Mouse (Mus musculus) forebrain, embryonic 11.5 days (tissue): ENCODE measurements at regions not wholly inside any gene's neighbourhood (a gene's known extent, or its start where the extent isn't known, plus 50 kb on each side); places are given as distances from the start of the nearest gene placed in this dataset.

Experiments
- ATAC-seq: fragments of 200-750 bp; cut with Nextera tagmentation; replicated peaks from 2 replicates; pipeline ENCODE4 v1.8.0; 2017; ENCODE audit warnings: moderate TSS enrichment; ENCODE audit not compliant: low FRiP score
- DNase-seq: peaks from one replicate; pipeline ENCODE4 v3.0.0-alpha.2; 2017; ENCODE audit warnings: low spot score
- H3K27ac ChIP-seq: fragments of 300-500 bp; sonication (generic); 2 replicates; pipeline ENCODE4 v1.5.1; 2014; ENCODE audit warnings: low read depth, low read length
- H3K27me3 ChIP-seq: fragments of 300-500 bp; sonication (generic); 2 replicates; pipeline ENCODE4 v1.6.1; 2014; ENCODE audit warnings: mild to moderate bottlenecking, low read length, mixed read lengths; ENCODE audit not compliant: control insufficient read depth, insufficient read depth
- H3K36me3 ChIP-seq: fragments of 300-500 bp; sonication (generic); 2 replicates; pipeline ENCODE4 v1.6.1; 2014; ENCODE audit warnings: mild to moderate bottlenecking, low read length, moderate library complexity, mixed read lengths; ENCODE audit not compliant: control insufficient read depth, insufficient read depth
- H3K4me1 ChIP-seq: fragments of 300-500 bp; sonication (generic); replicated peaks from 2 replicates; pipeline ENCODE4 v1.6.1; 2014; ENCODE audit warnings: low read length, mixed read lengths; ENCODE audit not compliant: control insufficient read depth, insufficient read depth
- H3K4me2 ChIP-seq: fragments of 300-500 bp; sonication (generic); 2 replicates; pipeline ENCODE4 v1.6.1; 2014; ENCODE audit warnings: low read depth, mild to moderate bottlenecking, low read length, moderate library complexity, mixed read lengths; ENCODE audit not compliant: severe bottlenecking
- H3K4me3 ChIP-seq: fragments of 300-500 bp; sonication (generic); 2 replicates; pipeline ENCODE4 v1.5.1; 2014; ENCODE audit warnings: low read depth, low read length
- H3K9ac ChIP-seq: fragments of 300-500 bp; sonication (generic); 2 replicates; pipeline ENCODE4 v1.6.1; 2014; ENCODE audit warnings: low read length
- H3K9me3 ChIP-seq: fragments of 300-500 bp; sonication (generic); 2 replicates; pipeline ENCODE4 v1.6.1; 2016; ENCODE audit warnings: low read length, mixed read lengths; ENCODE audit not compliant: control insufficient read depth
- WGBS: fragments of 180-500 bp; shearing (Covaris S2); extraction: QIAGEN DNeasy Blood & Tissue Kit; methylation state at CpG from one replicate; pipeline ENCODE4 v1.1.7; 2014; 5-methylcytosine and 5-hydroxymethylcytosine counted together

- Histone ChIP-seq H3K4me2 (no peak overlapping the region), H3K9ac (no peak overlapping the region), H3K4me3 (no peak overlapping the region), H3K4me1 (no peaks in the 10 kb centered on the region), H3K27me3 (no peaks in the 10 kb centered on the region), H3K9me3 (no peaks in the 10 kb centered on the region), H3K36me3 (no peaks in the 10 kb centered on the region), H3K27ac (no peak overlapping the region)
- ATAC-seq (no peak), DNase-seq (no peak)
- WGBS, result 72% methylated on average over 4 of the region's 4 CpGs
Observed at GRCm38 (mm10) chr13:116036166-116036565, 273.3 kb downstream of the Isl1 start.

- H3K9ac ChIP-seq, result no peak overlapping the region
- H3K27me3 ChIP-seq, result no peaks in the 10 kb centered on the region
- no peak overlapping the region for H3K4me2 ChIP-seq
- no peak overlapping the region for H3K4me3 ChIP-seq
- no peak overlapping the region for H3K27ac ChIP-seq
- DNase-seq (no peak), ATAC-seq (no peak)
- H3K36me3 ChIP-seq, result no peaks in the 10 kb centered on the region
- H3K9me3 ChIP-seq, result no peaks in the 10 kb centered on the region
- no peaks in the 10 kb centered on the region for H3K4me1 ChIP-seq
- 75% methylated on average over 2 of the region's 2 CpGs for WGBS
Observed at GRCm38 (mm10) chr13:116030152-116030720, 279.3 kb downstream of the Isl1 start.

- Histone ChIP-seq H3K4me3 (no peak overlapping the region), H3K4me1 (no peaks in the 10 kb centered on the region), H3K9ac (no peak overlapping the region), H3K27ac (no peak overlapping the region), H3K27me3 (no peaks in the 10 kb centered on the region), H3K9me3 (no peaks in the 10 kb centered on the region), H3K4me2 (no peak overlapping the region), H3K36me3 (no peaks in the 10 kb centered on the region)
- ATAC-seq, result no peak
- DNase-seq, result no peak
- 83% methylated on average over 2 of the region's 2 CpGs for WGBS
Observed at GRCm38 (mm10) chr13:116028583-116028982, 280.9 kb downstream of the Isl1 start.

- Histone ChIP-seq H3K27ac (no peak overlapping the region), H3K9ac (no peak overlapping the region), H3K4me3 (no peak overlapping the region), H3K36me3 (no peaks in the 10 kb centered on the region), H3K27me3 (no peaks in the 10 kb centered on the region), H3K4me1 (no peaks in the 10 kb centered on the region), H3K9me3 (no peaks in the 10 kb centered on the region), H3K4me2 (no peak overlapping the region)
- WGBS, result 82% methylated on average over 2 of the region's 2 CpGs
- DNase-seq (no peak), ATAC-seq (no peak)
Observed at GRCm38 (mm10) chr13:116027147-116027546, 282.3 kb downstream of the Isl1 start.

GRCm38 (mm10) chr13:116017886-116018285 is 291.6 kb downstream of the Isl1 start:
- no peak overlapping the region for H3K27ac ChIP-seq
- no peak overlapping the region for H3K9ac ChIP-seq
- DNase-seq (no peak), ATAC-seq (no peak)
- H3K9me3 ChIP-seq, result no peaks in the 10 kb centered on the region
- no peak overlapping the region for H3K4me2 ChIP-seq
- no peak overlapping the region for H3K4me3 ChIP-seq
- no peaks in the 10 kb centered on the region for H3K27me3 ChIP-seq
- no peaks in the 10 kb centered on the region for H3K36me3 ChIP-seq
- WGBS, result 81% methylated on average over 5 of the region's 5 CpGs
- H3K4me1 ChIP-seq, result no peaks in the 10 kb centered on the region

GRCm38 (mm10) chr13:116003733-116004132 is 305.8 kb downstream of the Isl1 start:
- Histone ChIP-seq H3K27me3 (no peaks in the 10 kb centered on the region), H3K4me2 (no peak overlapping the region), H3K9ac (no peak overlapping the region), H3K27ac (no peak overlapping the region), H3K4me3 (no peak overlapping the region), H3K36me3 (no peaks in the 10 kb centered on the region), H3K4me1 (no peaks in the 10 kb centered on the region), H3K9me3 (no peaks in the 10 kb centered on the region)
- 79% methylated on average over 1 of the region's 1 CpGs for WGBS
- DNase-seq (no peak), ATAC-seq (no peak)

- Histone ChIP-seq H3K4me1 (no peaks in the 10 kb centered on the region), H3K9ac (no peak overlapping the region), H3K27ac (no peak overlapping the region), H3K4me2 (no peak overlapping the region), H3K27me3 (no peaks in the 10 kb centered on the region), H3K4me3 (no peak overlapping the region), H3K36me3 (no peaks in the 10 kb centered on the region), H3K9me3 (no peaks in the 10 kb centered on the region)
- no peak for DNase-seq
- WGBS, result 79% methylated on average over 4 of the region's 4 CpGs
- no peak for ATAC-seq
Observed at GRCm38 (mm10) chr13:116002391-116002899, 307.0 kb downstream of the Isl1 start.

- H3K9me3 ChIP-seq, result no peaks in the 10 kb centered on the region
- H3K4me2 ChIP-seq, result no peak overlapping the region
- H3K27me3 ChIP-seq, result no peaks in the 10 kb centered on the region
- H3K4me1 ChIP-seq, result no peaks in the 10 kb centered on the region
- H3K27ac ChIP-seq, result no peak overlapping the region
- H3K9ac ChIP-seq, result no peak overlapping the region
- ATAC-seq, result no peak
- H3K36me3 ChIP-seq, result no peaks in the 10 kb centered on the region
- H3K4me3 ChIP-seq, result no peak overlapping the region
- no peak for DNase-seq
- WGBS, result 71% methylated on average over 3 of the region's 3 CpGs
Observed at GRCm38 (mm10) chr13:115990591-115990990, 318.9 kb downstream of the Isl1 start.

- H3K36me3 ChIP-seq, result no peaks in the 10 kb centered on the region
- no peak for DNase-seq
- no peak for ATAC-seq
- H3K27me3 ChIP-seq, result no peaks in the 10 kb centered on the region
- no peaks in the 10 kb centered on the region for H3K9me3 ChIP-seq
- H3K4me1 ChIP-seq, result no peaks in the 10 kb centered on the region
- no peak overlapping the region for H3K4me3 ChIP-seq
- H3K27ac ChIP-seq, result no peak overlapping the region
- no peak overlapping the region for H3K9ac ChIP-seq
- no peak overlapping the region for H3K4me2 ChIP-seq
Observed at GRCm38 (mm10) chr13:115989091-115989490, 320.4 kb downstream of the Isl1 start.
